Mouse (Mus musculus): ENCODE measurements around the gene Lilr4b.

DNA sequence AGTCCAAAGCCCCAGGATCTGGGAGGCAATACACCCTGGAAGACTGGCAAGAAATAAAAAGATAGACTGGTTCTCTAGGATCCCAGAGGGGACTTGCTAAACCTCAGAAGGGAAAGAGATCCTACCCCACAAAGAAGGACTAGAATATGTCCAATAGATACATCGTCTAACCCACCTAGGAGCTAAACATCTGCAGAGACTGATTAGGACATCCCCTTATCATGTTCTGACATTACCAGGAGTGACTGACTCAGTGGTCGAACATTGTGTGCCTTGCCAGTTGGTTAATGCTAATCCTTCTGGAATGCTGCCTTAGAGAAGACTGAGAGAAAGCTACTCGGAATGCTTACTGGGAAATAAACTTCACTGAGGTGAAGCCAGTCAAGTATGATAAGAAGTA lies 49.1 kb downstream of the Lilr4b start:
- TF ChIP-seq GATA1 (IDR thresholded peaks at IDR 0.05; ENCODE audit: low read length) (no peak), TAL1 (IDR thresholded peaks at IDR 0.05; ENCODE audit: low read length) (no peak)

Data from erythroblast, embryonic 14.5 days (primary cell).